Mouse (Mus musculus): ENCODE measurements around the gene Adtrp.

Gene Adtrp

DNA sequence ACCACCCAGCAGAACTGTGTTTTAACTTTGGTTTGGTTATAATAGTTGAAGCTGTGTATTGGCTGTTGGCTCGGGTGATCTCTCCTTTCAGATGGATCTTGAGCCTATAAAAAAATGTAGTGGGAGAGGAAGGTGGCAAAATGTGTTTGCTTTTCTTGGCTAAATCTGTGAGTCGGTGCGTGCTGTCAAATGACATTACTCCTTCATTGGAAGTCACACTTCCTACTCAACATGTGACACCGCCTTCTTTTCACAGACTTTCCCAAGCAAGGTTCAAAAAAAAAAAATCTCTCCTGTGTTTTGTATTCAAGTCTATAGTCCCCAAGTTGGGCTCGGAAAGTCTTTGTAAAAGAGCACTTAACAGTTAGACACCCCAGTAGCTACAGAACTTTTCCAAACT lies 19.9 kb downstream of the Adtrp start:
- DNase-seq = no peak

DNA sequence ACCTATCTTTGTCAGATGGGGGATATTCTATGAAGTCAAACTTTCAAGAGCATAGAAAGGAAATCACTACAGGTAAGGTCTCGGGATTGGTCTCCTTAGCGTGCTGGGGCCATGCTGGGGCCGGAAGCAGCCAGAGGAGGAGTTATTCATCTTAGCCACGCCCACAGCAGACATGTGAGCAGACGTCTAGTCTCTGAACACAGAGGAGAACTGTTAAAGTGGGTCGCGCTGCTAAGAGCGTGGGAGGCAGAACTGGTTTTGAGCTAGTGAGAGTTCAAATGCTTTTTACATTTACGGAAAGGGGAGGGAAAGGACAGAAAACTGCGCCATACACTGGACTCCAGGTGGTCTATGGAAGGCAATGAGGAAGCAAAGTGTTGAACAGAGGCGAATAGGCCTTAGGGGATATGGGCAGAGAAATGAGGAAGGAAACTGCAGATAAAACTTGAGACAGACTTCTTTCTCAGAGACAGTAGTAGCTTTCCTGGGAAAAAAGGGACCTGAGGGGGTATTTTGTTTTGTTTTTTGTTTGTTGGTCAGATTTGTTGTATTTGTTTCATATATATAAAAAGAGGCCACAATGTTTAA lies 22.0 kb downstream of the Adtrp start:
- DNase-seq = no peak

DNA sequence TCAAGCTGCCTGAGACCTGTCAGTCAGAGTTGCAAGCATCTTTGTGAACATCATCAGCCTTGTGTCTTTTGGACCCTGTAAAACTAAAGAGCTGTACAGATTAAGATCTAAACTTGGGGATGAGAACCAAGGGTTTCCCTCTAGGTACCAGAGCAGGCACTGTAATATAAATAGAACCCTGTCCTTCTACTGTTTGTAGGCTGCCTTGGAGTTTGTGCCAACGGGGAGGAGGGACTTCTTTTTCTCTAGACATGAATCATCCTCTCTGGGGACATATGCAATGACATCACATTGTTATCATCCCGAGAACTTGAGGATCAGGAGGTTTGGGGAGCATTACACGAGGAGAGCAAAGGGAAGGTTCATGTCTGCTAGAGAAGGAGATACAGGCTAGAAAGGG lies 24.4 kb downstream of the Adtrp start:
- DNase-seq = no peak

DNA sequence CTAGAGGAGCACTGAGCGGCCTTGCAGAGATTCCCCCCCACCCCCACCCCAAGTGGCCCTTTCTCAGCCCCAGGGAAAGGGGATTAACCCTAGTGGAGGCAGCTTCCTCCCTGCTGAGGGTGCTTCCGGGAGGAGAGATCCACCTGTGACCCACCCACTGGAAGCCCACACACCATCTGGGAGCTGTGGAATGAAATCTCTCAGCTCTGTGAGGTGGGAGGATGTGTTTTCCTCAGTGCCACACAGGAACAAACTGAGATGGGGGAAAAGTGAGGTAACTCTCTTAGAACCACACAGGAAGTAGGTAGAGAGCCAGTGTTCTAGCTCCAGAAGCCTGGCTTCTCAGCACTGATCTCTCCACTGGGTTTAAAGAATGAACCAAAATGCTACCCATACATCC lies 24.9 kb downstream of the Adtrp start:
- DNase-seq = no peak

DNA sequence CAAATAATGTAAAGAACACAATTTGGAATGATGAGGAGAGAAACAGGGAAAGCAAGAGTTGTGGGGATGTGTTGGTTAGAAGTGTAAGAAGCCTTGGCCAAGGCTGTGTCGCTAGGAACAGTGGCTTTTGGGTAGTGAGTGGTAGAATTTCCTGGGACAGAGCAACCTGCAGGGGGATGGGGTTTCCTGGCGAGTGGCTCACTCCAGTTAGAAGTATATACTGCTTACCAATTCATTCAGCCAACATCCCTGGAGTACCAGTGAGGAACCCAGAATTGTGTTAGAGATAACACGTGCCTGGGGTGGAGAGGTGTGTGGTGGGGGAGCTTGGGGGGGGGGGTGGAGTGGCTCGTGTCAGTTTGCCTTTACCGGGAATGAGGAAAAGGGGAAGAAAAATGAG lies 25.4 kb downstream of the Adtrp start:
- no peak for DNase-seq

DNA sequence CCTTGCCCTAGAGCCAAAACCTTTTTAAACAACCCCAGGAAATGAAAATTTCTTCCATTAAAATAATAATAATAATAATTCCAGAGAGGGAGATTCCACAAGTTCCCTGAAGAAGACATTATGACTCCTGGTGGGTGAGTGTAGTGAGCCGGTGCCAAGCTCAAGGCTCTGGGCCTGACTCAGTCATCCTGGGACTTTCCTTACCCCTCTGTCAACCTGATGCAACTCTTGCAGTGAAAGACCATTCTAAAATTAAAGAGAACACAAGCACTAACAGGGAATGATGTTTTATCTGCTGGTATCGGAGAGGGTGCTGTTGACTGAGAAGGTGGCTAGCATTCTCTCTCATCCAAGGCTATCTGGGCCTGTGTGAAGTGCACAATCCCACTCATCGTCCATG lies 26.5 kb downstream of the Adtrp start:
- no peak for DNase-seq

DNA sequence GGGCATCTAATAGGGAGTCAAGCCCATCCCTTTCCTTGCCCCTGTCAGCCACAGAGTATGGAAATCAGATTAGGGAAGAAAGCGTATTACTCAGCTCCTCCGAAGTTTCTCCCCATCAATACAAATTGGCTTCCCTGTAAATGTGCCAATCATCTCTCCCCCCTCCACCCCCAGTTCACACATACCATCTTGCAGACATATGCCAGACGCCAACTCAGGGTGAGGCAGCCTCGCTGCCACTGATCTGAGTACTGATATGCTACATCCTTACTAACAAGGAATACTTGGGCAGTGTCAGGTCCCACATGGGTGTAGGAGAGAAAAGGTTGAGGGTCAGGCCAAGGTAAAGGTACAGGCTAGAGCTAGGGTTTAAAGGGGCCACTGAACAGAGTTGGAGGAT lies 27.6 kb downstream of the Adtrp start:
- DNase-seq = no peak

DNA sequence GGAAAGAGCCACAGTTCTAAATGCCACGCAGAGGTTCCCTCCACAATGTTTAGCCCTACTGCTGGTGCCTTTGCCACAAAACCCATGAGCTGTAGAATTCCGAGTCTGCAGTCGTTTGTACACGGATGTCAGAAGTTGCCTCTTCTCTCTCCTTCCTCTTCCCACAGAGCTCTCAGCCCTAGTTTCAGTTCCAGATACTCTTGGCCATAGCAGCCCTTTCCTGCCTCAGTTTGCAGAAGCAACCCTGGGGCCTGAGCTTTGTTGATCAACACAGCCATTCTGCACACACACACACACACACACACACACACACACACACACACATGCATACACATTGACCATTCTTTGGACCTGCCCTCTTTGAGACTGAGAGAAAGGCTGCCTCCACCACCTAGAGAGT lies 28.0 kb downstream of the Adtrp start:
- DNase-seq = no peak

DNA sequence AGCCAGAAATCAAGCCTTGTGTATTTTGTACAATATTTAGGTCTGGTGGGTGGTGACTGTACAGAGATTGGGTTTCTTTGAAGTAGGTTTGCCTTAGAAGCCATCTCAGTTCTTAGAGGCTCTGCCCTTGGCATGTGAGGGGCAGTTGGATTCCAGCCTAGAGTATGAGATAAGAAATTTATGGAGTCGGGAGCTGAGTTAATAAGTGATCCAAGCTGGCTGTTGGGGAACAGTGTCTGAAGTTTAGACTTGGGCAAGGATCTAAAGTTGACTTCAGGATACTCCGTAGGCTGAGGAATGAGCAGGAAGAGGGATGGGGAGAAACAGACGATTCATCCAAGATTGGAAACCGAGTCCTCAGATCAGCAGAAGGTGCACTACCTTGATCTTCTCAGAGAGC lies 29.9 kb downstream of the Adtrp start:
- no peak for DNase-seq

DNA sequence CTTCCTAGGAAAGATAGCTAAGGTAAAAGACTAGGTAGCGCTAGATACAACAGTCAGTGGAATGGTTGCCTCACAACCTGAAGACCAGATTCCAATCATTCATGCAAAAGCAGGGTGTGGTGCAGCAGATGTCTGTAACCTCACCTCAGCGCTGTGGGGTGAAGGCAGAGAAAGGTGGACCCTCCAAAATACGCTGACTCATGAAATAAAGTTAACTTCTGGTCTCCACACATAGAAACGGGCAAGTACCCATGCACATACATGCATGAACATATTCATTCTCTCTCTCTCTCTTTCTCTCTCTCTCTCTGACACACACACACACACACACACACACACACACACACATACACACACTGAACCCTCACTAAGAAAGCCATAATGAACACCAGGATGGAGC lies 30.8 kb downstream of the Adtrp start:
- no peak for DNase-seq

DNA sequence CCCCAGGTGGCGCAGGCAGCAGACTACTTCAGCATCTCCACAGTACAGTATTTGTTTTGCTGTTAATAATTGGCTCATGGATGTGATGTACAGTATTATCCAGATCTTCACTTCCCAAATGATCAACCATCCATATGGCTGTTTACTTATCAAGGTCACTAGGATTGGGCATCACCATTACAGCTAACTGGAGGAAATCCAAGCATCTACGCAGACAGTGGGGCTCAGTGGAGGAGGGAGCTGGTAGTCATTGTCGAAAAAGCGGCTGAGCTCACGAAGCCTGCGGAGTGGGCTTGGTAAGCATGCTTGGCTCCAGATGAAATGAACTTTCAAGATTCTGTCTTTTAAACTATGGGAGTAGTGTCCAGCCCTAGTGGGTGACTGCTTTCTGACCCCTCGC lies 36.7 kb downstream of the Adtrp start:
- DNase-seq = no peak

DNA sequence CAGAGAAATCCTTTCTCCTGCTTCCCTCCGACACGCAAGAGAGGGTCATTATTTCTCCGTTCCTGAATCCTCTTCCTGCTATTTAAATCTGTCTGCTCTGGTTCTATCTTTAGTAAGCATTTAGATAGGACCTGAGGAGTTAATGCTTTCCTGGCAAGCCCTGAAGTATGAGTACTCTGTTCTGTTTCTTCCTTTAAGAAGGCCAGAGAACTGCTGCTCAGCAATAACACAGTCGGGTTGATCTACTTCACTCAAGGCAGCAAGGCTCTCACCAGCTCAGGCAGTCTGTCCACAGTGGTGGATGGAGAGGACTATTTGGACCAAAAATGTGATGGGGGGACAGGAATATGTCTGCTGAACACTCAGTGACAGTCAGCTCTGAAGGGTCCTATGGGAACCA lies 39.7 kb downstream of the Adtrp start:
- DNase-seq = no peak

DNA sequence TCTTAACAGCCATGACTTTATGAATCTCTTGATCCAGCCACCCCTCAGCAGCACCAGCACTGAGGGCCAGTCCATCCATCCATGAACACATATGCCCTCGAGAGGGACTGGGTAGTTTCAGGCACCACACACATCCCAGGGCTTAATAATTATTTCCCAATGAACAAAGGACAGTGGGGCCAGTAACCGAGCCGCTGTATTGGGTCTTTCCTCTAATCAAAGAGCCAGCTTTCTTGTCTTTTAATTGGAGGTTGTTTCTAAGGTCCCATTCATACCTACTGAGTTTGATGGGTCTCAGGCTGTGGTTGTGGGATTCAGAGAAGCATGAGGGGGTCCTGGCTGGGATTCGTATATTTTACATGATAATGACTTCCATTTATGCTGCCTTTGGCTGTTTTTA lies 40.2 kb downstream of the Adtrp start:
- no peak for DNase-seq

DNA sequence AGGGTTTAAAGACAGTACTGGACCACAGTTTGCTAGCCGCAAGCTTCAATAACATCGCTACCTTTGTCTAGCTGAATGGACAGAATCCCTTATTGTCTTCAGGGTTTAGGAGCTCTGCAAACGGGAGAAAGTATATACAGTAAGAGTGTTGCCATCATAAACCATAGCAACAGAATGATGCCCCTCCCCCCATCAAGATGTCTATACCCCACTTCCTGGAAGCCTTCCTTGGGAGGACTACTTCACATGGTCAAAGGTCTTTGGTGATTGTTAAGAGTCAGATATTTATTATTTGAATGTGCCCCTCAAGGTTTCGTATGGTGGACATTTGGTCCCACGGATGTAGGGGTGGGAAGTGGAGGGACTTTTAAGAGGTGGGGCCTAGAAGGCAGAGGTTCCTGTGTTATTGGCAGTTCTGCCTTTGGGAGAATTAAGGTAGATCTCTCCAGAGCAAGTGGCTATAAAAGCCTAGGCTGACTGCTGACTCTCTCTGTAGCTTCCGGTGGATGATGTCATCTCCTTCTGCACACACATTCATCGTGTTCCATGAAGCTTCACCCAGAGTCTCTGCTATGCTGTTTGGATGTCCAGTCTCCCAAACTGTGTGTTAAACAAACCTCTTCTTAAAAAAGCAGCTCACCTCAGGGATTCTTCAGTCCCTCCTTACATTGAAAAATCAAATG lies 42.2 kb downstream of the Adtrp start:
- no peak for DNase-seq

DNA sequence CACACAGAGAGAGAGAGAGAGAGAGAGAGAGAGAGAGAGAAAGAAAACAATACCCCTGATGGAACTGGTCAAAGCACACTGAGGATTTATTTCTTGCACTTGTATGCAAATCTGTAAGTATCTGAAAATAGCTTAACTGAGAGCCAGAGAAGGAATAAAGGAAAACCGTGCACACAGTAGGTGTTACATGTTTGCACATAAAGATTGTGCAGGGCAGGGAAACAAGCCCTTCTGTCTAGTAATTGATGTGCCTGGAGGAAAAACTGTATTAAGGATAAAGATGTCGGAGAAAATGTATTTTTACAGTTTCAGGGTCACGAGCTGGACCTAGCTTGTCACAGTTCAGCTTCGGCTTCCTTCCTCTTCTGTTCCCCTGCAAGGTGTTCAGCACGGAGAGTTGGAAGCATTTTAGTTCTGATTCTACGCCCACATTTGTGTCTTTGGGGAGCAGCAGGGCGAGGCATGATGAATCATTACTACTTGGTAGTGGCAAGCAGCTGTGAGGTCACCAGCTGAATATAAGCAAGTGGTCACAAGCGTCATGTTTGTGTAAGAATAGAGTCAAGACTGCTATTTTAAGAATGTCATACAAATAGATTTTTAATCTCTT lies 43.7 kb downstream of the Adtrp start:
- no peak for DNase-seq

DNA sequence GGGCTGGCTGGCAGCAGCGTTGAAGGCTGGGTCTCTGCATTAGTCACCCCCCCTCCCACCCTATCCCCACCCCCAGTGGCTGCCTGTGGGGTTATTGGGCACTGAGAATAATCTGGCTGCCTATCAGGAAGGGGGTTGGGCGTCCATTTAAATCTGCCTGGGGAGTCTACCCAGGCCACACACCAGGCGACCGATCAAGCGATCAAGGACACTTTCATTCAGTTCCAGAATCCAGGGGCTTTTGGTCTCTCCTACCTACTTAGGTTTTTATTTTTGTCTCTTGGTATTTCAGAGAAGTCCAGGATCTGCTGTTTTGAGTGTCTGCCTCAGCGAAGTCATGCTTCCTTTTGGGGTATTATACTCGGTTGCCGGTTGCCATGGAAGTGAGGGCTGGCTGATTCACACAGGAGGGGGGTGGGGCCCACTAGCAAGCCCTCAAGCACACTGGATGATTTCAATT lies 46.3 kb downstream of the Adtrp start:
- peak in 1 of 2 experiments; percentile 2 for DNase-seq

DNA sequence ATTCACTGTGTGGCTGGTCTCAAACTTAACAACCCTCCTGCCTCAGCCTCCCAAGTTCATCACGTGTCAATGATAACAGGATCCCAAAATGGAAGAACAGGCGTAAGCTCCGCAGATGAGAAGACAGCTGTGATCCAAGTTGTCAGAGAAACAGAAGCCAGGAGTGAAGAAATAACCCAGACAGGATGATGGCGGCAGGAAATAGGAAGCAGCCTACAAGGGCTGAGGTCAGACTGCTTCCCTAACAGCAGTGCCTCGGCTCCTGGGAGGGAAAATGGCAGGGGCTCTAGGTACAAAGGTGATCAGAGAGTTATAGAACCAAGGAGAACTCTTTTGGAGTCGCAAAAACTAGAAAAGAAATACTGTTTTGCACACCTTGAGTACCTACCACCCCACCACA lies 54.6 kb downstream of the Adtrp start:
- DNase-seq = no peak

DNA sequence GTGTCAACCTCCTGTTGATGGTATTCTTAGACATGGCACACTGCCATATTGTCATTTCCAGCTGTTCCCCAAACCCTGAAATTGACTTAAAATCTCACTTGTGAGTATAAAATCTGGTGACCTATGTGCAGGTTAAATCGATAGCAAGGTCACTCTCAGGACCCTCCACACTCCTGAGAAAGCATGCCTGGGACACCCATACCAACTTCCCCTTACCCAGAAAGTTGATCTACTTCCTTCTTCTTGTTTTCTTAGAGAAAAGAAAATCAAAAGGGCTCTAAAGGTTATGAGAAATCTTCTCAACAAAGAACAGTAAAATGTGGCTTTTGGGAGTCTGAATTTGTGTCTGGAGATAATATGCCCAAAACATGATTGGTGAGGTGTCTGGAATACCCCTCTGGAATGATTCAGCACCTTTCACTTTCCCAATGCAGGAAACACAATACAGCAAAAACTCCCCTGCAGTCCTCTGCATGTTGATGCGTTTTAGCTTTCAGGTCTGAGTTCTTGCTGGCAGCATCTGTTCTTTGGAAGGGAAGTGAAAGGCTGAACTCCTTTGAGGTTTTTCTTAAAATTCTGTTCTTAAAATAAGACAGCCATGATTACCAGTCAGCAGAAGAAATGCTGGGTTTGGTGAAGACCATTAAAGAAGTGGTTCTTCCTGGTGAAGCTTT lies 59.5 kb downstream of the Adtrp start:
- DNase-seq = no peak

DNA sequence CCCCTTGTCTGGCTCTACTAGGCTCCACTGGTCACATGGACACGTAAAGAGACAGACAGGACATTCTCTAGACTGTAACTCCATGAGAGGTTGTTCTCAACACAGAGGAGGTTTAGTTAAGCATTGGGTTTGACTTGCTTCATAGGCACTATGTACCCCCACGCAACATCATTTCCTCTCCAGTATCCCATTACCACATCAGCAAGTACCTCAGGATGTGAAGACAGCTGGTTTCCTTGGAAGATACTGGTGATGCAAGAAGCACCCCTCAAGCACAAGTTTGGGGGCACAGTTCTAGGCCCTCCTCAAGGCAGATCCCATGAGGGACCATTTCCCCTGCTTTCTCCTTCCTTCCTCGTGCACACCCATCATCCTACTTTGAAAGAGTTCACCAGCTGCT lies 60.8 kb downstream of the Adtrp start:
- DNase-seq = no peak

DNA sequence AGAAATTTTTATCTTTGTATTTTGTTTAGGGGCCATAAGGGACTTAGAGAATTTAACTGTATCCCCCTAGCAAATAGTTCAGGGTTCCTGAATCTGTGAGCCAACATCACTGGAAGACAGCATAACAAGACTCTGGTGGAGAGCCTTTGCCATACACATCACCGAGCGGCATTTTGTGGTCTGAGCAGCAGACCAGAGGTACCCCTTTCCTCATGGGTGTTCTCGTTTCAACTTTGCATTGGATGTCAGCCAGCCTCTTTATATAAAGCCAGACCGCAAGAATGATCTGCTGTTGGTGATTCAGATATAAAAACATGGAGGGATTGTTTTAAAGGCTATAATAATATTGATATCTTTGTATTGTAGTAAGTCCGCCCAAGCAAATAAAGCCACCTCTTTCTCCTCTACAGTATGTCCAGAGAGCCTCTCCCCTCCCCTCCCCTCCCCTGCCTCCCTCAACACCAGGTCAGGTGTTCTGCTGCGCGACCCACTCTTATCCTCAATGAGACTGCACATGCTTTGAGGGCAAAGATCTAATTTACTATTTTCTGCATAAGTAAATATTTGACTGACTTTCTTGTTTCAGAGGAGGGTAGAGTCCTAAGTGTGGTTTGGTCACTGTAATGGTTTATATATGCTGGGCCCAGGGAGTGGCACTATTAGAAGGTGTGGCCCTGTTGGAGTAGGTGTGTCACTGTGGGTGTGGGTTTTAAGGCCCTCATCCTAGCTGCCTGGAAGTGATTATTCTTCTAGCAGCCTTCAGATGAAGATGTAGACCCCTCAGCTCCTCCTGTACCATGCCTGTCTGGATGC lies 62.4 kb downstream of the Adtrp start:
- no peak for DNase-seq

DNA sequence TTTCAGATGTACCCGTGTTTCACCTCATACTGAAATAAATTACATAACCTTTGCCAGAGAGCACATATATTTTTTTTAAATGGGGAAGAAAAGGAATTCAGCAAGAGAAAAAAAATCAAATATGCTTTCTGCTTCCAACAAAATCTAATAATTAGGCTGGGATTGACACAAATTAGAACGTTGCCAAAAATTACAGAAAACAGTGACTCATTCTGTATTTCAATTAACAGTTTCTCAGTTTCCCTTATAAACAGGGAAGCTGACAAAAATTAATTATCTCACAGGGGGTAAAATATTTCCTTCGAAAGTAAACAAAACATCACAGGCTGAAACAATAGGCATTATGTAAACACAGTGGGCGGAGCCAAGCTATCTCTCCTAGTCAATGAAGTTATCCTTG lies 67.2 kb downstream of the Adtrp start:
- DNase-seq = no peak

DNA sequence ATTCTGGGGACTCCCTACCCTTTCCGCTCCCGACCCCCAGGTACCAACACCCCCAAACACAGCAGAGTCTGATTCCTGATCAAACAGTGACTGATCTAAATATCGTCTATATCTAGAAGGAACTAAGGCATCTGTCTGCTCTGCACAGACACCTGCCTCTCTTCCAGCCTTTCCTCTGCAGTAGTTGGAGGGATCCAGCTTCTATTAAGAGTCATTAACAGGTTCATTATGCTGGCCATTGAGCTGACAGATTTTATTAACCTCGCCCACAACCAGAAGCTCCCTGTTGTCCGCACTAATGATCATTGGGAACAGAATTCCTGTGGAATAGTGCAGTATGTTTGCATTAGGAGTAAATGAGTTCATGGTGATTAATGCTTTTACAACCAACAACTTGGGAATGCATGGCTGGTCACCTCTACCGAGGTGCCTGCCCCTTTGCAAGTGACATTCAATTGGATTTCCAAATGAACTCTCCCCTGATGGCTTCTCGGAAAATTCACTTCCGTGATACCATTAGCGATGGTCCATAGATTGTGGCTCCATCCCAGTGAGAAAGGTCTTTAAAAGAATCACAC lies 67.8 kb downstream of the Adtrp start:
- no peak for DNase-seq

DNA sequence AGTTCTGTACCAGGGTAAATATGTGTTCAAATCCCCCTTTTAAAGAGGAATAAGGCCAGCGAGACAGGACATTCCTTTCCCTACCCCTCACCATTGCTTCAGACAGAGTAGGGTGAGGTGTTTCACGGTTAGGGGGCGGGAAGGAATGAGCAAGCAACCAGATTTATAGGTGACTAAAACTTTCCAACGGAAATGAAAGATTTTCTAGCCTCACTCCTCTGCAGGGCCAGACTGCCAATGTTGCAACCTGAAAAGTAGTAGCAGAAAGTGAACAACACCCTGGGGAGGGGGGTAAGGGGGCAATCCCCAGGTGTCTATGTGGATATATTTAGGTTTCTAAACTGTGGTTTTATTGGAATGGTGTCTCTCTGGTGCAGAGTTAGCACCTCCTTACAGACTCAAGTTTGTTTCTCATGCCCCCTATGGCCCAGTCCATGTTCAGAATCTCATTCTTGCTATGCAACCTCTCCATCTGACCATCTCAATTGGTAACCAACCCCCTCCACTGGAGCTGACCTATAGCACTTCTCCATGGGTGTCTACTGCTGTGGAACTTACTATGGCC lies 73.6 kb downstream of the Adtrp start:
- DNase-seq = no peak

All from cerebellum, adult 18-20 months (tissue).